Mouse (Mus musculus): ENCODE measurements around the gene Noc3l. TPM values are rescaled to one million over a fixed set of nuclear protein-coding genes. Genes with fewer than 3 reads are reported as not detected.

Gene Noc3l
- 3.1 and 3.2 TPM in 2 replicates for polyA plus RNA-seq (2015; fragmentation: Nextera tagmentation; extraction: Ambion mirVana)

DNA sequence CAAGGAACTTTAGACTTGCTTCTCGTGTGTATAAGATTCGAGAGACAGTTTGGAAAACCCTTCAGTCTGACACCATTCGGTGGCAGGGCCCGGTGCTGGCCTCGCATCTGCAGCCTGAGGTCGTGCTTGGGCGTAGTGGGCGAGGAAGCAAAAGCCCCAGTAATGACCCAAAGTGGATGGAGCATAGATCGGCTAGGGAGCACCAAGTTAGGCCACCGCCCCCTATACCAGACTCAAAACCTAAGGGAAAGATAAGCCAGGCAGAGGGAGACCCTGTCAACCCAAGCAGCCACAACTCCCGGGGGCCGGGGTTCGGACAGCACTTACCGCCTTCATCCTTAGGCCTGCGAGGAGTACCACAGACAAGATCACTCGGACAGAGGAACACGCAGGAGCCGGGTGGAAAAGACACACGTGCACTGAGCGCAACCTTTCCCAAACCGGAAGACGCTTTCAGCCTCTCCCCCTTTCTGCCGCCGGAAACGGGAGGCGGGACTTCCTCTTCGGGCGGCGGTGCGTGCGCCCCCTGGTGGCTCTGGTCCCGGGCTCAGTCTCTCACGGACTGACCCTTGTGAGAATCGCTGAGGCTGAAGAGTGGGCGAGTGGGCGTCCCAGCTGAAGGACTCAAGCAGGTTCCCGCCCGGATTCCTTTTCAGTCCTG, at the start of gene Noc3l:
Noc3l (minus strand) TSS at position 472 of the 661 bp plus-strand sequence.
- peak within 1 kb of the TSS; percentile 86 for H3K4me3 ChIP-seq (replicated peaks)
- WGBS (ENCODE audit: insufficient replicate concordance): under 1% methylated on average over 38 of the region's 38 CpGs
- H3K27me3 ChIP-seq: no peaks in the 10 kb centered on the region
- peak; percentile 85 for ATAC-seq (ENCODE audit: insufficient read depth)
- peak within 1 kb of the TSS; percentile 92 for H3K4me2 ChIP-seq
- peaks cover 24% of the 10 kb centered on the region for H3K36me3 ChIP-seq (replicated peaks)
- no peaks in the 10 kb centered on the region for H3K9me3 ChIP-seq (replicated peaks)
- H3K9ac ChIP-seq: peak within 1 kb of the TSS; percentile 81
- peaks cover 39% of the 10 kb centered on the region for H3K4me1 ChIP-seq (replicated peaks)
- peak within 1 kb of the TSS; percentile 94 for H3K27ac ChIP-seq (replicated peaks)

DNA sequence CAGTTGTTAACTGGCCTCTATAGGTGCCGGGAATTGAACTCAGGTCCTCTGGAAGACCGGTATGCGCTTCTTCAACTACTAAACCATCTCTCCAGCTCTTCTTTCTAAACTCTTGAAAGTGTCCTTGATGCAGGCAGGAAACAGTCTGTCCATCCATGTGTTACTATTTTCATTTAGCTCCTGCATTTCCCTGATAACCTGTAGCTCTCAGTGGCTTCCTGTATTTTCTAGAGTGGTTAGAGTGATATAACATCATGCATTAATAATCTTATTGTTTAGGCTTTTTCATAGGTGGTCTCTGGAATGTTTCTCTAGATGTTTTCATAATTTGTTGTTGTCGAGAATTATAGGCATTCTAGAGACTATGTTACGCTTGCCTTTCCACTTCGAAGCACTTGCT, 43.5 kb upstream of the Noc3l start:
- ATAC-seq (ENCODE audit: insufficient read depth): no peak
- Histone ChIP-seq H3K9me3 (replicated peaks) (no peaks in the 10 kb centered on the region), H3K9ac (no peak overlapping the region), H3K4me2 (no peak overlapping the region), H3K36me3 (replicated peaks) (peaks cover 2% of the 10 kb centered on the region; the same call in 1 of the 2 replicates), H3K4me3 (replicated peaks) (no peak overlapping the region), H3K27ac (replicated peaks) (no peak overlapping the region), H3K4me1 (replicated peaks) (no peaks in the 10 kb centered on the region), H3K27me3 (no peaks in the 10 kb centered on the region)
- 77% methylated on average over 6 of the region's 6 CpGs for WGBS (ENCODE audit: insufficient replicate concordance)

DNA sequence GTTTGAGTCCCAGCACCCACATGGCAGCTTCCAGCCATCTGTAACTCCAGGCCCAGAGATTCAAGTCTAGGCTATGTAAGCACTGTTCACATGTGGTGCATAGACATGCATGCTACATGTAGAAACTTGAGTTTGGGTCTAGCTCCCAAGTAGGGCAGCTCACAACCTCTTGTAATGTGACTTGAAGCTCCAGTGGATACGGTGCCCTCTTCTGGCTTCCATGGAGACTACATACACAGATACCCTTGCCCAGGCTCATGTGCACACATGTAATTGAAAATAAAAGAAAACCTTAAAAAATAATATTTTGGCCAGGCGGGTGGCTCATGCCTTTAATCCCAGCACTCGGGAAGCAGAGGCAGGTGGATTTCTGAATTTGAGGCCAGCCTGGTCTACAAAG, 39.2 kb upstream of the Noc3l start:
- no peak for ATAC-seq (ENCODE audit: insufficient read depth)
- Histone ChIP-seq H3K9ac (no peak overlapping the region), H3K4me1 (replicated peaks) (no peaks in the 10 kb centered on the region), H3K9me3 (replicated peaks) (no peaks in the 10 kb centered on the region), H3K27ac (replicated peaks) (no peak overlapping the region), H3K4me3 (replicated peaks) (no peak overlapping the region), H3K27me3 (no peaks in the 10 kb centered on the region), H3K4me2 (no peak overlapping the region), H3K36me3 (replicated peaks) (0 out of 2 replicates have a peak, but pooled peaks cover 2% of the 10 kb centered on the region)
- 81% methylated on average over 3 of the region's 3 CpGs for WGBS (ENCODE audit: insufficient replicate concordance)

DNA sequence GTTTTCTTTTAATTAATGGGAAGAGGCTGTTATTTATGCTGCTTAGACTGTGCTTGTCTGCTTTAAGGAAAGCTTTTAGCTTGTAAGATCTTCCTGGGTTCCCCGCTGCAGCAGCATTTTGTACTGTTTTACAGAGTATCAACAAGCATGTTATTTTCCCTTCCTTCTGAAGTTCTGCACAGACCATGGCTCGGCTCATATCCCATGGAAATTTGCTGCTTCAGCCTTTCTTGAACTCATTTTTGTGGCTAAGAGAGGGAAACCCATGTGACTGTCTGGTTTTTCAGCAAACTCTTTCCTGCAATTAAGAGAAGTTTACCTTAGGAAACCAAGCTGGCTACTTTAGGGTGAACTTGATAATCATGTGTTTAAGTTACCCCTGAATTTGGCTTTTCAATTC, 27.3 kb upstream of the Noc3l start:
- no peak overlapping the region for H3K27ac ChIP-seq (replicated peaks)
- no peaks in the 10 kb centered on the region; the same call in 1 of the 2 replicates for H3K4me1 ChIP-seq (replicated peaks)
- H3K9ac ChIP-seq: no peak overlapping the region
- H3K4me3 ChIP-seq (replicated peaks): no peak overlapping the region
- 58% methylated on average over 2 of the region's 2 CpGs for WGBS (ENCODE audit: insufficient replicate concordance)
- ATAC-seq (ENCODE audit: insufficient read depth): no peak
- no peaks in the 10 kb centered on the region for H3K27me3 ChIP-seq
- no peaks in the 10 kb centered on the region for H3K9me3 ChIP-seq (replicated peaks)
- no peak overlapping the region for H3K4me2 ChIP-seq
- H3K36me3 ChIP-seq (replicated peaks): no peaks in the 10 kb centered on the region

DNA sequence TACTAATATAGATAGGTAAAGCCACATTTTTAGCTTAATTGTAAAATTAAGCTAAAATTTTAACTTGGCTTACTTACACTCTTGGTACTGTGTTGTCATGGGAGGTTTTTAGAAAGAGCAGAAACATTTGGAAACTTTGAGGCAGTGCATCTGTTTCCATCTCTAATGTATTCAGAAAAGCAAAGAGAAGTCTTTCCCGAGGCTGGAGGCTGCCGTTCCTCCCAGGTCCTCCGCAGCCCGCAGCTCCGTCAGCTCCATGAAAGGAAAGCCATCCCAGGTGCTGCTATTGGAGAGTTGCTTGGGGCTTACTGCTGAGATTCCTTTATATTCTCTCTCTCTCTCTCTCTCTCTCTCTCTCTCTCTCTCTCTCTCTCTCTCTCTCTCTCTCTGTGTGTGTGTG, 25.8 kb upstream of the Noc3l start:
- Histone ChIP-seq H3K4me3 (replicated peaks) (no peak overlapping the region), H3K27me3 (no peaks in the 10 kb centered on the region), H3K36me3 (replicated peaks) (no peaks in the 10 kb centered on the region), H3K4me1 (replicated peaks) (peaks cover 6% of the 10 kb centered on the region), H3K4me2 (no peak overlapping the region), H3K9me3 (replicated peaks) (no peaks in the 10 kb centered on the region), H3K27ac (replicated peaks) (no peak overlapping the region), H3K9ac (no peak overlapping the region)
- no peak for ATAC-seq (ENCODE audit: insufficient read depth)
- WGBS (ENCODE audit: insufficient replicate concordance): 68% methylated on average over 5 of the region's 5 CpGs

DNA sequence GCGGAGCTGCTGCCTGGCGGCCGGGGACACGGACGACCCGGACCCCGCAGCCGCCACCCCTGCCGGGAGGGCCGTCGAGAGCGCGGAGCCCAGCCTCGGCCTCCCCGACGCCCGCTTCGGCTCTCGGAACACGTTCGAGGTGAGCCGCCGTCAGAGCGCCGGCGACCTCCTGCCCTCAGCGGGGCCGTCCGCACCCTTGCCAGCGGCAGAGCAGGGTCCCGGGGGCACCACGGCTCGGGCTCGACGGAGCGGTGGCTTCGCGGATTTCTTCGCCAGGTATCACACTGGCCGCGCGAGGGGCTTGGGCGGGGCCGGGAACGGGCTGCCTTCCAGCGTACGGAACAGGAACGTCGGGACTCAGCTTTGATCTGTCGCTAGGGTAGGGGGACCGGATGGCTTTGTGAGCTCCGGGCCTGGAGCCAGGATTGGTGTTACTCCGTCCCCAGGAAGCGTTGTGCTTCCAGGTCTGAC, 18.2 kb upstream of the Noc3l start:
- no peaks in the 10 kb centered on the region for H3K9me3 ChIP-seq (replicated peaks)
- peak; percentile 38 for ATAC-seq (ENCODE audit: insufficient read depth)
- peak overlapping the region; percentile 93 for H3K9ac ChIP-seq
- H3K36me3 ChIP-seq (replicated peaks): no peaks in the 10 kb centered on the region
- no peaks in the 10 kb centered on the region for H3K27me3 ChIP-seq
- H3K4me2 ChIP-seq: peak overlapping the region; percentile 95
- H3K27ac ChIP-seq (replicated peaks): peak overlapping the region; percentile 96
- peak overlapping the region; percentile 94 for H3K4me3 ChIP-seq (replicated peaks)
- WGBS (ENCODE audit: insufficient replicate concordance): 1% methylated on average over 54 of the region's 54 CpGs
- peaks cover 36% of the 10 kb centered on the region for H3K4me1 ChIP-seq (replicated peaks)

DNA sequence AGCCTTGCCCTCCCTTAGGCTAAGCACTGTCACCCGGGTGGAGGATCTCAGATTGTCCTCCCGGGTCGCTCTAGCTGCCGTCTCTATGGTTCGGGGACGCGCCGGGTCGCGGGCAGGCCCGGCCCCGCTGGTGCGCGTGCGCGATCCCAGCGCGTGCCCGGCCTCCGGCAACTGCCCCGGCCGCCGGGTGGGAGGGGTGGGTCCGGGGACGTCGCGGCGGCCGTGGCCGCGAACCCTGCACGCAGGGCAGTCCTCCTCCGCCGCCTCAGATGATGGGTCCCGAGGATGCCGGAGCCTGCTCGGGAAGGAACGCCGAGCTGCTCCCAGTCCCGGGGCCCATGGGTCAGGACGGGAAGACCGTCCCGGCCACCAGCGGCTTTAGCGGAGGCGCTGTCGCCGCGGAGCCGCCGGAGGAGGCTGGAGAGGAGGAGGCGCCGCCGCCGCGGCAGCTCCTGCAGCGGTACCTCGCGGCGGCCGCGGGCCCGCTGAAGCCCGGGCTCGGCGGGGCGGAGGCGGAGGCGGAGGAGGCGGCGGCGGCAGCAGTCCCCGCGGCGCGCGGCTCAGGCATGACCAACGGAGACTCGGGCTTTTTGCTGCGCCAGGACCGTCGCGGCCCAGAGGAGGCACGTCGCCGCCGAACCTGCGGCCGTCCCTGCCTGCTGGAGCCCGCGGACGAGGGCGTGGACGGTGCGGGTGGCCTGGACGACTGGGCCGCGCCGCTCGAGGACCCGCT, 17.6 kb upstream of the Noc3l start, which contains the start of gene Tbc1d12:
Tbc1d12 (plus strand) TSS at position 142 of the 733 bp plus-strand sequence.
- under 1% methylated on average over 101 of the region's 101 CpGs for WGBS (ENCODE audit: insufficient replicate concordance)
- no peaks in the 10 kb centered on the region for H3K36me3 ChIP-seq (replicated peaks)
- peak; percentile 93 for ATAC-seq (ENCODE audit: insufficient read depth)
- H3K9ac ChIP-seq: peak within 1 kb of the TSS; percentile 93
- H3K4me2 ChIP-seq: peak within 1 kb of the TSS; percentile 95
- peaks cover 36% of the 10 kb centered on the region for H3K4me1 ChIP-seq (replicated peaks)
- H3K4me3 ChIP-seq (replicated peaks): peak within 1 kb of the TSS; percentile 94
- no peaks in the 10 kb centered on the region for H3K27me3 ChIP-seq
- H3K27ac ChIP-seq (replicated peaks): peak within 1 kb of the TSS; percentile 96
- H3K9me3 ChIP-seq (replicated peaks): no peaks in the 10 kb centered on the region

DNA sequence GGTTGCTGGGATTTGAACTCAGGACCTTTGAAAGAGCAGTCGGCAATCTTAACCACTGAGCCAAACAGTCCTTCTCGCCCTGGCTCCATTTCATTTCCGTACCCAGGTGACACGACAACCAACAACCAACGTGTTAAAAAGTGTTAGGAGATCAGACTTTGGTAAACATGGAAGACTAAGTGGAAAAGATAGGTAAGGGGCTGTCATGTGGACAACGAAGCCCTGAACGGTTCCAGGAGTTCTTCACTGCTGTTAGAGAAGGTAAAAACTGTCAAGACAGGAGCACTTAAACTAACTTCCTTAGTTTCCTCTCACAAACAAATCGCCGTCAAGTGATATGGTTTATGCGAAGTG, 17.0 kb upstream of the Noc3l start:
- Histone ChIP-seq H3K9me3 (replicated peaks) (no peaks in the 10 kb centered on the region), H3K36me3 (replicated peaks) (no peaks in the 10 kb centered on the region), H3K27ac (replicated peaks) (peak overlapping the region; percentile 96), H3K9ac (peak overlapping the region; percentile 93), H3K4me1 (replicated peaks) (peaks cover 36% of the 10 kb centered on the region), H3K27me3 (no peaks in the 10 kb centered on the region), H3K4me3 (replicated peaks) (peak overlapping the region; percentile 94), H3K4me2 (peak overlapping the region; percentile 95)
- 19% methylated on average over 10 of the region's 10 CpGs for WGBS (ENCODE audit: insufficient replicate concordance)
- no peak for ATAC-seq (ENCODE audit: insufficient read depth)

DNA sequence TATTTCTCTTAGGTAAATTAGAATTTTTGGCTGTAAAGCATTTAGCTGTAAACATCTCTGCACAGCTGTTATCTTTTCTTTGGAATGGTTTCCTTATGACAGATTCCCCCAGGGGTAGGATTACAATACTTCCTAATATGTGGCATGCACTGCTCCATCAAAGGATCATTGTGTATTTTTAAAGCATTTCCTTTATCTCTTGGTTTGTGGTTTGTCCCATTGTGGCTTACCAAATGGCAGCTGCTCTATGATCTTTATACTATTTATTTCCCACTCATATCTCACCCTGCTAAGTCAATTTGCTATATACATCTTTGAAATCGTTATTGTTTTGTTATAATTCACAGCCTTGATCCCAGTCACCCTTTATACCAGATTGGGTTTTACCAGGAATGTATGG, 14.2 kb upstream of the Noc3l start:
- no peak overlapping the region for H3K9ac ChIP-seq
- ATAC-seq (ENCODE audit: insufficient read depth): no peak
- H3K4me3 ChIP-seq (replicated peaks): no peak overlapping the region
- H3K9me3 ChIP-seq (replicated peaks): no peaks in the 10 kb centered on the region
- peaks cover 20% of the 10 kb centered on the region for H3K4me1 ChIP-seq (replicated peaks)
- H3K27ac ChIP-seq (replicated peaks): no peak overlapping the region
- H3K27me3 ChIP-seq: no peaks in the 10 kb centered on the region
- WGBS (ENCODE audit: insufficient replicate concordance): 46% methylated on average over 1 of the region's 1 CpGs
- H3K4me2 ChIP-seq: no peak overlapping the region
- no peaks in the 10 kb centered on the region for H3K36me3 ChIP-seq (replicated peaks)

DNA sequence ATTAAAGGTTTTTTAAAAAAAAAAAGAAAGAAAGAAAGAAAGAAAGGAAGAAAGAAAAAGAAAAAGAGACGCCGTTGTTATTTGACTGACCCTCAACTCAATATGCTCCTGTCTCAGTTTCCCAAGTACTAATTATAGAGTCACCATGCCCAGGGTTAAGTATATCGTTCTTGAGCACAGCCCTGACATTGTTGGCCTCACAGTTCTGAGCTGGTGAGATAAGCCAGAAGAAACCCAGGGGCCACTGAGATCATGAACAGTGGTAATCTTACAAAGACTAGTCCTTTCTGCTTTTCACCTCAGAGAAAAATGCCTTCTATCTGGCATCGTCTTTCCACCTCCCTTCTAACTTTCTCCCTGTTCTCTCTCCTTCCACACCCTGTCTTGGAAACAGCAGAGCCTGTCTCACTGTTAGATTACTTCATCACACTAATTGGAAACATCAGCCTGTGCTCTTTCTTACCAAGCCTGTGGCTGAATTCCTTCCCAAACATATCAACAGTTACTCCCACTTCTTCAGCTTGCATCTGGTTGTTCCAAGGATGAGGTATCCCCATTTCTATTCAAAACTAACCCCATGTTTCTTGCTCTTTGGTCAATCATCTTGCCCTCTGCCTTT, 1.3 kb upstream of the Noc3l start:
- WGBS (ENCODE audit: insufficient replicate concordance): 17% methylated on average over 4 of the region's 4 CpGs
- peaks cover 10% of the 10 kb centered on the region for H3K36me3 ChIP-seq (replicated peaks)
- peak overlapping the region; percentile 92 for H3K4me2 ChIP-seq
- H3K4me1 ChIP-seq (replicated peaks): peaks cover 39% of the 10 kb centered on the region
- peak overlapping the region; percentile 81; the same call in 1 of the 2 replicates for H3K9ac ChIP-seq
- no peaks in the 10 kb centered on the region for H3K9me3 ChIP-seq (replicated peaks)
- H3K27me3 ChIP-seq: no peaks in the 10 kb centered on the region
- peak; percentile 89 for ATAC-seq (ENCODE audit: insufficient read depth)
- H3K27ac ChIP-seq (replicated peaks): peak overlapping the region; percentile 94
- H3K4me3 ChIP-seq (replicated peaks): peak overlapping the region; percentile 86

DNA sequence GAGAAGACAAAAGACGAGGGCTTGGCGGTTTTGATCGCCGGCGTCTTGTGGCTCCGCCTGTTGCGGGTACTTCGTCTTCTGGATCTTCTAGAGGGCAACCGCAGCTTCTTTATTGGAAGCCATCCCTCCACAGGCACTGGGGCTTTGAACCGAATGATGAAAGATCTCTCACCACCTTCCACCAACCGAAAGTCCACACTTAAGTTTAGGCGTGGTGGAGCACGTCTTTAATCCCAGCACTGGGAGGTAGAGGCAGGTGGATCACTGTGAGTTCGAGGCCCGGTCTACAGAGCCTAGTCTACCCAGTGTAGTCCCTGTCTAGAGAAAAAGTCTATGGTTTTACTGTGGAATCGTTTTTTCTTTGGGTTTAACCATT, 378 bp upstream of the Noc3l start:
- H3K4me1 ChIP-seq (replicated peaks): peaks cover 39% of the 10 kb centered on the region
- H3K36me3 ChIP-seq (replicated peaks): peaks cover 19% of the 10 kb centered on the region
- H3K27ac ChIP-seq (replicated peaks): peak overlapping the region; percentile 94
- H3K4me3 ChIP-seq (replicated peaks): peak overlapping the region; percentile 86
- 6% methylated on average over 16 of the region's 16 CpGs for WGBS (ENCODE audit: insufficient replicate concordance)
- peak overlapping the region; percentile 92 for H3K4me2 ChIP-seq
- H3K27me3 ChIP-seq: no peaks in the 10 kb centered on the region
- peak overlapping the region; percentile 81 for H3K9ac ChIP-seq
- peak; percentile 61 for ATAC-seq (ENCODE audit: insufficient read depth)
- no peaks in the 10 kb centered on the region for H3K9me3 ChIP-seq (replicated peaks)

All from liver, embryonic 15.5 days (tissue).